Mouse (Mus musculus) adrenal gland, adult 8-10 months (tissue): ENCODE data around the gene Zfp986. TPM values are rescaled to one million over a fixed set of nuclear protein-coding genes. Genes with fewer than 3 reads are reported as not detected.
"Not testable (repeated sequence)": the region's sequence is repeated elsewhere in the genome, so short reads cannot be mapped to it uniquely, and the experiment has no call there.

Experiments used
- DNase-seq: peaks from one replicate; pipeline ENCODE4 v3.0.0; 2022
- total RNA-seq, 4 experiments: library from RNA; stranded (reverse); gene quantifications; 2 replicates each; pipeline ENCODE4 v1.2.4; 2022

Zfp986 gene
- not detected for total RNA-seq

DNA sequence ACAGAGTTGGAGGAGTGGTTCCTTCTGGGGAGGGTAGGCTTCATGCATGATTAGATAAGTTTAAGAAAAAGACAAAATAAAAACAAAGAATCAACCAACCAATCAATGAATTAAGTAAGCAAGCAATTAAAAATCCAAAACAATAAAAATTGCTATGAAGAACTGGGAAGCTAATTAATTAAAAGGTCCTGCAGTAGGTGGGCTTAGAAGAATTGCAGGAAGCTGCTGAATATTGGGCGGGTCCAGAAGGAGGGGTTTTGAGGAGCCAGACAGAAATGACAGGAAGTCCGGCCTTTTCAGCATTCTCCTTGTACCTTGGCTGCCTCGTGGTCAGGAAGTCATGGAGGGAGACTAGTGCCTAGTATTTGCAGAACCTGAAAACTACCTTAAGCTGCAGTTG lies at the start of gene Zfp986:
Gene Zfp986, plus strand, starts transcription at position 301 of the 400 bp plus-strand sequence.
- not testable (repeated sequence) for DNase-seq

DNA sequence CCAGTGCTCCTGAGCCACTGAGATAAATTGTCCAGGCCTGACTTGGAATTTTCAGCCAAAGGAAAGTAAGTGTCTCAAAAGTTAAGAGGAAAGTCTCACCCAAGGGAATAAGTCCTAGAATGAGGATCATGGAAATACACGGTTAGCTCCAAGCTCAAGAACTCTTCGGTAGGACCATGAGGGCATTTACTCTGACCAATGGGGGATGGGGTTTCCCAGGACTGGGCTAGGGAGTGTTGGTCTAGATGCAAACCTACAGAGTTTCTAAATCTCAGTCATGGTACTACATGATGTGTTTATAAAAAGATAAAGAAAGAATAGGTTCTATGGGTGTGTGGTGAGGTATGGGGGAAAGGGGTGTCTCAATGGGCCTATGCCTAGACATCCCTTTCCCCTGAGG lies 48.6 kb upstream of the Zfp986 start:
- DNase-seq, result not testable (repeated sequence)

- not testable (repeated sequence) for DNase-seq
Observed at GRCm38 (mm10) chr4:145825606-145826005, 43.0 kb upstream of the Zfp986 start.

DNA sequence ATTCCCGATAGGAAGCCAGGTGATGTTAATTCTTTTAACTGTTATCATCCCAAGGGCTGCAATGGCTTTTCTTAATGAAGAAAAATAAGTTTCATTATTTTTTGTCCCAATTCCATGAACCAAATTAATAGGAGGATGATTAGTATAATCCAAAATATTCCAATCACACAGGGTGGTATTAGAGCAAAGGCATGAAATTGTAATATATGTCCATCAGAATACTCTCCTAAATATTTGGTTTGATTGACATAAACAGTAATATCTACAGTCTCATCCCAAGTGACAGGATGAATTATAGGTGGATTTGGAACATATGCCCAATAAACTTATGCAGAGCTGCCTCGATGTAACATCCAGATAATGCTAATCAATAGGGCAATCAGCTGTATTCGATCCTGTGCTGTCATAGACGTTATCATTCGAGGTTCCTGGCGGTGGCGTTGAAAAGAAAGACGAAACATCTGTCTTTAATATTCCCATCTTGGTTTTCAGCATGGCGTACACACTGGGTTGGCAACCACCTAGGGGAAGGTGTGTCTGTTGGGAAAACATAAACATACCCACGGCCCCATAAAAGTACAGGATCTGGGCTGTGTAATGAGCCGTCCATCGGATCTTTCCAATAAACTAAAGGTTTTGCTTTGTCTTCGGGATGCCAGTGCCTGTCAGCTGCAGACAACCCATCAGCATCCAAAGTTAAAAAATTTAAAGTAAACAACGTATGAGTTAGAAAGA lies 37.1 kb upstream of the Zfp986 start:
- not testable (repeated sequence) for DNase-seq

- DNase-seq, result not testable (repeated sequence)
Observed at GRCm38 (mm10) chr4:145836300-145836862, 32.2 kb upstream of the Zfp986 start.

DNA sequence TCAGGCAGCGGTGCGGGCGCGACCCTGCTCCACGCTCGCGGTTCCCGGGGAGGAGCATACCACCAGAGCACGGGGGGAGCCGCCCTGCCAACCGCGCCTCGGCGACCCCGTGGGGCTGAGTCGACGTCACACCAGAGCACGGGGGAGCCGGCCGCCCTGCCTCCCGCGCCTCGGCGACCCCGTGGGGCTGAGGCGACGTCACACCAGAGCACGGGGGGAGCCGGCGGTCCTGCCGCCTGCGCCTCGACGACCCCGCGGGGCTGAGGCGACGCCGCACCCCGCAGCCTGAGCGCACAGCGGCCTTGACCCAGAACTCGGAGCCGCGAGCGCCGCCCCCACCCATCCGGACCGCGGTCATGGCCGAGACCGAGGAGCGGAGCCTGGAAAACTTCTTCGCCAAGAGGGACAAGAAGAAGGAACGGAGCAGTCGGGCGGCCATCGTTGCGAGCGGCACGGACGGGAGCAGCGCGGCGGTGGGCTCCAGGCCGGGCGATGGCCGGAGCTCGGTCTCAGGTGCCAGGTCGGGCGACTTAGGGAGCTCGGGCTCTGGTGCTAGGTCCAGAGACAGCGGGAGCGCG lies 31.6 kb upstream of the Zfp986 start:
- peak; percentile 1 for DNase-seq

DNA sequence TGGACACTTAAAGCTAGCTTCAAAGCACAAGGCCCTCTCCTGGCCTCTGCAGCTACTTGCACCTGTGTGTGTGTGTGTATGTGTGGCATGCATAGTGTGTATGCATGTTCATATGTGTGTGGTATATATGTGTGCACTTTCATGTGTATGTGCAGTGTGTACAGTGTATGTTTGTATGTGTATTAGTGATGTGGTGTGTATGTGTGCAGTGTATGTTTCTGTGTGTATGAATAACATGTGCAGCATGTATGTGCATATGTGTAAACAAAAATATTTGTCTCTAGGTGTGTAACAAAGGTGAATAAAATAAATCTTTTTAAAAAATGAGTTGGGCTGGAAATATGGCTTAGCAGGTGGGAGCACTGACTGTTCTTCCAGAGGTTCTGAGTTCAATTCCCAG lies 21.8 kb upstream of the Zfp986 start:
- DNase-seq, result not testable (repeated sequence)

DNA sequence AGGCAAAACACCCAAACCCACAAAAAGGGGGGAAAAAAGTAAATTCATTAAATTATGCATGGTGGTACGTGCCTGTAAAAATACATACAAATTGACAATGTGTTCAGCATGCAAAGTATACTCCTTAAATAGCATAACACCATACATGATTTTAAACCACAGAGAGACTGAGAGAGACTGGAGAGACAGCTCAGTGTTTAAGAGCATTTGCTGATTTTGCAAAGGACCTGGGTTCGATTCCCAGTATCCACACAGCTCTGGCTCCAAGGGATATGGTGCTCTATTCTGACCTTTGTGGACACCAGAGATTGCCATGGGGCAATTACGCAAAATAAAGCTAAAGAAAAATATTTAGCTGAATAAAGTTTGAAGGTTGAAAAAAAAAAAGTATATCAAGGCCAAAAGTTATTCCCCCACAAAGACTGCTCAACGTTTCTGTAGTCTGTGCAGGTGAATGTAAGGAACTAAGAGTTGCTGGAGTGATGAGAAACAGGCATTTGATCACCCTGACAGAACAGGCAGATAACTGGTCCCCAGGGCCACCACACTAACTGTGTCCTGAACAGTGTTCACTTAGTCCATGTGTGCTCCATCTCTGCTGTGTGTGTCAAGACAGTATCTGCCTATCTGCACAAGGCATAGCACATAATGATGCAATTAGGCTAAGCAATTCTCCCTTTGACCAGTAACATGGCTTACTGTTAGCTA lies 20.3 kb upstream of the Zfp986 start:
- not testable (repeated sequence) for DNase-seq

DNA sequence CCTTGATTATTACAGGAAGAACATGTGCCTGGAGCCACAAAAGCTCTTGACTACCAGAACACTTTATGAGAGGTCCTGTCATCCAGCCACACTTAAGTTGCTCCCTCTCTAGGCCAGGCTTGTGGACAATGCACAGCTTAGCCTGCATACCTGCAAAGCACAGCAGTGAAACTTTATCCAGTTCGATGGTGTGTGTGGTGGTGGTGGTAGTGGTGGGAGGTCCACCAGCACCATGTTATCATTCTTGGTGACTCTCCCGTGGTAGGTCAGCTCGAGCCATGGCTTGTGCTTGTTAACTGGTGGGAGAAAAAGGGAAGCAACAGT lies 19.7 kb upstream of the Zfp986 start:
- not testable (repeated sequence) for DNase-seq

DNA sequence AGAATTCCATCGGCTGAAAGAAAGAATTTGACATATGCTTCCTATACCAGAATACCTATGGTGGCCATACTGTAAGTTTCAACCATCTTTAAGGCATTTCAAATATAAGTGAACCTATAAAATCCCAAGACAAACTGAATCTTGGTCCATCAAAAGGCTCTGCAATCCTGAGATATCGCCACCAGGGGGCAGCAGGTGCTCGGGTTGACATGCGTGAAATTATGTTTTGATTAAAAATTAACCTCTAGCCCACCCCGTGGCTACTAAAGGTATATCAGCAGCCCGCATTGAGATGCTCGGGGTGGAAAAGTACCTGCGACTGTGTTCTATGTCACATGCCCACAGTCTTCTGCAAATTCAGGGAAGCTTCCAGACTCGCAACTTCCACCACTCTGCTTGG lies 17.2 kb upstream of the Zfp986 start:
- not testable (repeated sequence) for DNase-seq

DNA sequence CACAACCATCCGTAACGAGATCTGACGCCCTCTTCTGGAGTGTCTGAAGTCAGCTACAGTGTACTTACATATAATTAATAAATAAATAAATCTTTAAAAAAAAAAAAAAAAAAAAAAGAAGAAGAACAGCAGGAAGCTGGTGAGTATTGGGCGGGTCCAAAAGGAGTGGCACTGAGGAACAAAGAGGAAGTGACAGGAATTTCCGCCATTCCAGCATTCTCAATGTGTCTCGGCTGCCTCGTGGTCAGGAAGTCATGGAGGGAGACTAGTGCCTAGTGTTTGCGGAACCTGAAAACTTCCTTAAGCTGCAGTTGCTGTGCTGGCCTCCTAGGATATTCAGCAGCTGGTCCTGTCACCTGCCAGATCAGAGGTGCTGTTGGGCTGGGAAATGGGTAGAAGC lies 4.7 kb upstream of the Zfp986 start:
- not testable (repeated sequence) for DNase-seq

Other genes starting within 250 kb of the Zfp986 start
- gene Zfp980, start 198.1 kb upstream of the Zfp986 start, total RNA-seq, result under 1 TPM; 0.22 to 0.56 (median 0.37) TPM
- gene Zfp987, start 228.5 kb downstream of the Zfp986 start, total RNA-seq, result under 1 TPM in 2 of 4 experiments, not detected in 2; 0.28 to 0.35 TPM